Mouse (Mus musculus) yolk sac, embryonic 10.5 days (tissue): ENCODE measurements around the gene Shf.
A peak's percentile ranks its signal among the peaks of the same experiment; 100 is the strongest.

ENCODE experiments used
- DNase-seq: peaks from one replicate; pipeline ENCODE4 v3.0.0-alpha.2; 2017; ENCODE audit warnings: low spot score

The Shf gene

GRCm38 (mm10) chr2:122368081-122368971, 636 bp downstream of the Shf start:
- peak; percentile 76 for DNase-seq

- no peak for DNase-seq
Measured at GRCm38 (mm10) chr2:122367701-122368080, 1.3 kb downstream of the Shf start.

DNA sequence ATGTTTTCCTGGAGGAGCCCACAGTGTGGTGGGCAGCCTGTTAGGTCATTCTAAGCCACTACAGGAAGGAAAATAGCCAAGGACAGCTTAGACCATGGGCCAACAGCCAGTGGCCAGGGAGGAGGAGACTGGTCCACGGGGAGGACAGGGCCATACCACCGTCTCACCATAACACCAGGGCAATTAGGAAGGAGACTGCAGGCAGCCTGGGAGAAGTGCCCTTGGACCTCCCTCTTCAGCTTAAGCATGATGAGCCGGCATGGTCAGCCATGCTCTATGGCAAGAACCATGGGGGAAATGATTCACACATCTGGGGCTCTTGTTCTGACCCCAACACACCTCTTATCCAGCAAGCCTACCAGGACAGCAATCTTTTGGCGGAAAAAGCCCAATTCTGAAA, 1.8 kb downstream of the Shf start:
- no peak for DNase-seq

DNA sequence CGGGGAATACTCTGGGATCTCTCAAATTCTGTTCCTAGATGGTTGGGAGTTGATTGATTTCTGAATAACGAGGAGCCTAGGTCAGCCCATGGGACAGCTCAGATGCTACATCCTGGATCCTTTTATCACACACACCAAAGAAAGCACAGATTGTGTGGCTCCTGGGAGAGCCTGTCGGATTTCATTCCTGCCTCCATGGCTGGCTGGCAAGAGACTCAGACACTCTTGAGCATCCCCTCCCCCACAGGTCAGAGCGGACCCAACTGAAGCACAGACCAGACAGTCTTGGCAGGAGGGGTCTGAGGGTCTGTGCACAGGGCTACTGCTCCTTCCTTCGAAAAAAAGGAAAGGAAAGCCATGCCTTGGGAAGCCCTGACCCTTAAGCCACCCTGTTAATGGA, 2.3 kb downstream of the Shf start:
- DNase-seq, result no peak

DNA sequence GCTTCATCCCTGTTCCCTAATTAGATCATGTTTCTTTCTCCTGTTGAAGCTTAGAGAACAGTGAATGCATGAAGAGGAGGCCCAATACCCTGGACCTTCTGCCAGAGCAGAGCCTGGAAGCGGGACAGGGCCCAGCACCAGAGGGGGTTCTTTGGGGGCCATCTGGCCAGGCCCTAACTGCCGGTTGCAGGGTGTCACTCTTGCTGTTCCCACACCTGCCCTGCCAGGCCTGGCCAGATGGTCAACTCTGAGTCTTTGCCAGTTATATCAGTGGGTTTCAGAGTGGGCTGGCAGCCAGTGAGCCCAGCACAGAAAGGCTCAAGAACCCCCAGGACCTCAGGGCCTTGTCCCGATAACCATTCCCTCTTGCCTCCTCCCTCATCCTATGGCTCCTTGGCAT, 2.9 kb downstream of the Shf start:
- DNase-seq, result no peak

DNA sequence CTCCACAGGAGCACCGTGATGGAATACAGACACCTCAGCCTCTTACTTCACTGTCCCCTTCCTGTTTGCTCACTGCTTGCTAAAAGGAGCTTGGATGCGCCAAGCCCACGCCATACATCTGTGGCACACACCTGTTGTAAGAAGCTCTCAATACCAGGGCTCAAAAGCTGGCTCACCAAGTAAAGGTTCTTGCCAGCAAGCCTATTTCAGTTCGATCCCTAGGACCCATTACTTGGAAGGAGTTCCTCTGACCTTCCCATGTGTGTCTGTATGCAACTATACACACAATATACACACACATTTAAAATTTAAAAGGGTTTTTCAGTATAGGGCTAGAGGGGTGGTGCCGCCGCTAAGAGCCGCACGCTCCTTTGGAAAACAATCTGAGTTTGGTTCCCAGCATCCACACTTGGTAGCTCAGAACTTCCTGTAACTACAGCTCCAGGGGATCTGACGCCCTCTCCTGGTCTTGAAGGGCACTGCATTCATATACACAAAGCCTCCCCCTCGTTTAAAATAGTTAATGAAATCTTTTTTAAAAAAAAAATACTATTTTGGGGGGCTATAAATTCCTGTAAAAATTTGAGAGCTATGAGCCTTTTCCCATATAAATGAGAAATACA, 3.6 kb downstream of the Shf start:
- DNase-seq, result no peak

GRCm38 (mm10) chr2:122364352-122364944, 4.5 kb downstream of the Shf start:
- no peak for DNase-seq

GRCm38 (mm10) chr2:122362622-122363523, 6.1 kb downstream of the Shf start:
- no peak for DNase-seq

DNA sequence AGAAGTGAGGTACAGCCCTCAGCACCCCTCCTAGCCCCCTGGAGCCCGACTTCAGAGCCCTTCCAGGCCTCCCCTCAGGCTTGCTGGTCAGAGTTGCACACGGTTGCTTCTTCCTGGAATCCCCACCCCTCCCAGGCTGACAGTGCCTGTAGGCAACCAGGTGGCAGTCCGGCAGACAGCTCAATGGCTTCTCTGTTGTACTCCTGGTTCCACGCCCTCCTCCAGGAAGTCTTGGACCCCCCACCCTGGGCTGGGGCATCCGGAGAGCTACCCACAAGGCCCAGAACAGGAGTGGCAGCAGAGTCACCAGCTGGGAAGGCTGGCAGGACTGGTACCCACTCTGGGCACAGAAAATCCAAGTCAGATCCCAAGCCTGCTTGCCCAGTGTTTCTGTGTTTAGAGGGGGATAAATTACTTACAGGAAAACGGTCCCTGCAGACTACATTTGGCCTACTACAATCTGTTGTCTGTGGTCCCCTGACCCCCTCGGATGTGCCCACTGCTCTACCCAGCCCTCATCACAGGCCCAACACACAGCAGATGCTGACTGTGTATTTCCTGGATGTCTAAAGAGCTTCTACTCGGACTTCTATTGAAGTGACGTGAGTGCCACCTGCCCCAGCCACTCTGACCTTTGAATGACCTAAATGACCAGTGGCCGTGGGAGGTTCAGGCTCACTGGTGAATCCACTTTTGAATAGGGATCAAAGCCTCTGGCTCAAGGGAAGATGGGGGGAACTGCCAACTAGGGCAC, 6.9 kb downstream of the Shf start:
- no peak for DNase-seq

DNA sequence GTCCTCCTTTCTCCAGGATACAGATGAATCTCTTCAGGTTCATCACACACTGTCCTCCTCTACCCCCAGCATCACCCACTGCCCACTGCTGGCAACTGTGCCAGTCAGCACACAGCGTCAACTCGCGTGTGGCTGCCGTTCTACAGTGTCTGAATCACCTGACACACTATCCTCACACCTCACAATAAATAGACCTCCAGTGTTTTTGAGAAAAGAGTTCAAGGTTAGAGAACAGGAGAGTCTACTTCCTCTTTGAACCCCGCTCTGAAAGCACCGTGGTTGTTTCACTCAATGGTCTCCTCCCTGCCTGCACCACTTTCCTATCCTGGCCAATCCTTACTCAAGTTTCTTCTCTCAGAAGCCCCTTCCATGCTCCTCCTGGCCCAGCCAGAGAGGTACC, 7.8 kb downstream of the Shf start:
- DNase-seq, result no peak

- DNase-seq, result no peak
Measured at GRCm38 (mm10) chr2:122360310-122360709, 8.7 kb downstream of the Shf start.

DNA sequence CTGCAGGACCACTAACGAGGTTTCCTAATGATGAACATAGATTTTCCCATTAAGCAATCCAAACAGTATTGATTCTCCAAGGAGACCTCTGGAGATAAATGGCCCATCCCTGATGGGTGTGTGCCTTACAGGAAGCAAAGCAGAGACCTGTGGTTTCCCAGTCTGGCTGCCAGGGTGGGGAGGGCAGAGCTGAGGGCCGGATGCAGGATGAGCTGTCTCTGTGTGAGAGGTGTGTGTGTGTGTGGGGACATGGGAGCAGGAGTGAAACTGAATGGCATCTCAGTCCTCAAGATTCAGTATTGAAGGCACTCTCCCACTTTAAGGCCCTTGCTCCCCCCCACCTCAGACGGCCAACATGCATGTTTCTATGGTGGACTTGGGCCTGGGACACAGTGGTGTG, 12.8 kb downstream of the Shf start:
- no peak for DNase-seq

DNA sequence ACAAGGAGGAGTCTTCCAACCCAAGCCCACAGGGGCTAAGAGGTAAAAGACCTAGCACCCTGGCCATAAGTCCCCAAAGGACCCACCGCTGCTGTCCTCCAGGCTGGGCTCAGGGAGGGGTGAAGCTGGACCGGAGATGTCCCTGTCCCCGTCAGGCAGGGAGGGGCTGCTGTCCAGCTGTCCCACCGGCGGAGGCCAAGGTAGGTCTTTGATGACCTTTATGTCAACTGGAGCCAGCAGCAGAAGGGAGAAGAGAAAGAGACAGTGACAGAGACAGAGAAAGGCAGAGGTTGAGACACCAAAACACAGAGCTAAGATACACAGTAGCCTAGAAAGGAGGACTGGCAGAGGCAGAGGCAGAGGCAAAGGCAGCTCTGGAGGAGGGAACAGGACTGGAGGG, 13.6 kb downstream of the Shf start:
- no peak for DNase-seq

DNA sequence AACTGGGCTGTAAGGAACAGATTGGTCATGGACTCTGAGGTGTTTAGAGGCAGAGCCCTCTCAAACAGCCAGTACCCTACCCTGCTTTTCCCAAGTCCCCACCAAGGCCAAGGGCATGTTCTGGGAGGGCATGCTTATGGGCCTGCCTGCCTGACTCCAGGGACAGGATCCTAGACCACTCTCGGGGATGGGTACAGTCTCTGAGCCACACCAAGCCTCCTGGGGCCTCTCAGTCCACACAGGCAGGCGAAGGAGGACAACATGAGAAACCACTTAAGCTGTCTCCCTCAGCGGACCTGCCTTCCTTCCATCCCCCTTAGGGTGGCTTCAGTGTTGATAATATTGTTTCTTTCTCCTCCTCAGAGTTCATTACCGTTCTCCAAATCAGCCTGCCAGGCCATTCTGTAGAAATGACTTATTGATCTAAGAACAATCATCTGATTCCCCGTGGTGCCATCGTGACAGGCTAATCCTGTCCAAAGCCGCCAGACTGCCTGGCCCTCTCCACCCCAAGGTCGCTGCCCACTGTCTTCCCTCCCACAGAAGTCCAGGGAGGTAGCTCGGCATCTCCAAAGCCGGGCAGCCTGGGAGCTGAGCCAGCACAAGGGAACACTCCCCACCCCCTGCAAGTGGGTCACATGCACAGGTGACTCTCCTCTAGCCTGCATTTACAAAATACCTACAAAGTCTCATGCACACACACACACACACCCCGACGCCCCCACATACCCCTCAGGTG, 14.6 kb downstream of the Shf start:
- no peak for DNase-seq

- no peak for DNase-seq
Measured at GRCm38 (mm10) chr2:122353765-122354164, 15.2 kb downstream of the Shf start.

GRCm38 (mm10) chr2:122352992-122353391, 16.0 kb downstream of the Shf start:
- DNase-seq, result no peak

DNA sequence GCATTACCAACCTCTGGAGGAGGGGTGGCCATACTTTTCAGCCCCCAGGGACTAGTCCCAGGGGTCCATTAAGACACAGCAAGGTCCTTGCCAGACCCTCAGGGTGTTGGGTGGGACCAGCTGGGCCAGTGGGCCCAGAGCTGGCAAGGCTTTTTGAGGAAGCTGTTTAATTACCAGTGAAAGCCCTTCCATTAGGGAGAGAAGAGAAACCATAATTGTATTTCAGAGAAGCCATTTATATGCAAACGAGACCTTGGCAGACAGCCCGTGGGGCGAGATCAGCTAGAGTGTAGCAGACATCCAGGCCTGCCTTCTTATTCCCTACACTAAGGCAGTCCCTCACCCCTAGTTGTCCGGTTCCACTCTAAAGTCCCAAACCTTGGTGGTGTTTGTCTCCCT, 17.0 kb downstream of the Shf start:
- DNase-seq, result no peak

GRCm38 (mm10) chr2:122351156-122351930, 17.6 kb downstream of the Shf start:
- no peak for DNase-seq

- DNase-seq, result no peak
Measured at GRCm38 (mm10) chr2:122349136-122349785, 19.7 kb downstream of the Shf start.
